Mouse (Mus musculus) urinary bladder, postnatal 4 days (tissue): Measurements from ENCODE around the gene Otud7b.

Experiments
- DNase-seq, 2 experiments: peaks; one replicate each; pipeline ENCODE4 v3.0.0; 2021 to 2022; ENCODE audit warnings: low spot score in 2 of 2

Gene Otud7b

GRCm38 (mm10) chr3:96104261-96105065 is at the start of gene Otud7b:
Otud7b (plus strand) TSS chr3:96104527.
- peak; percentile 78 to 82 for DNase-seq

GRCm38 (mm10) chr3:96055294-96055693 is 49.0 kb upstream of the Otud7b start:
- DNase-seq, result no peak

GRCm38 (mm10) chr3:96056031-96056430 is 48.3 kb upstream of the Otud7b start:
- no peak for DNase-seq

GRCm38 (mm10) chr3:96057747-96058204 is 46.6 kb upstream of the Otud7b start:
- peak; percentile 78 to 83 for DNase-seq

- peak; percentile 44 to 67 for DNase-seq
These were observed 46.0 kb upstream of the Otud7b start, which contains the start of gene Vps45 for GRCm38 (mm10) chr3:96058231-96058896. Vps45 (minus strand) TSS chr3:96058466.

GRCm38 (mm10) chr3:96060146-96060545 is 44.2 kb upstream of the Otud7b start:
- DNase-seq, result no peak

- no peak for DNase-seq
These were observed 41.0 kb upstream of the Otud7b start for GRCm38 (mm10) chr3:96063299-96063698.

GRCm38 (mm10) chr3:96064217-96064616 is 40.1 kb upstream of the Otud7b start:
- DNase-seq, result no peak

GRCm38 (mm10) chr3:96065147-96065546 is 39.2 kb upstream of the Otud7b start:
- no peak for DNase-seq

GRCm38 (mm10) chr3:96065754-96066375 is 38.5 kb upstream of the Otud7b start:
- no peak for DNase-seq

- no peak for DNase-seq
These were observed 37.6 kb upstream of the Otud7b start for GRCm38 (mm10) chr3:96066741-96067140.

GRCm38 (mm10) chr3:96069046-96069445 is 35.3 kb upstream of the Otud7b start:
- no peak for DNase-seq

GRCm38 (mm10) chr3:96069542-96069941 is 34.8 kb upstream of the Otud7b start:
- DNase-seq, result no peak

- DNase-seq, result no peak
These were observed 34.1 kb upstream of the Otud7b start for GRCm38 (mm10) chr3:96070241-96070640.

- DNase-seq, result no peak
These were observed 31.3 kb upstream of the Otud7b start for GRCm38 (mm10) chr3:96072921-96073486.

GRCm38 (mm10) chr3:96078066-96078465 is 26.3 kb upstream of the Otud7b start:
- DNase-seq, result no peak

- DNase-seq, result no peak
These were observed 25.6 kb upstream of the Otud7b start for GRCm38 (mm10) chr3:96078711-96079110.

- no peak for DNase-seq
These were observed 23.3 kb upstream of the Otud7b start for GRCm38 (mm10) chr3:96081006-96081405.

- no peak for DNase-seq
These were observed 22.7 kb upstream of the Otud7b start for GRCm38 (mm10) chr3:96081650-96082049.

GRCm38 (mm10) chr3:96082100-96082499 is 22.2 kb upstream of the Otud7b start:
- DNase-seq, result no peak

GRCm38 (mm10) chr3:96082714-96083508 is 21.4 kb upstream of the Otud7b start:
- no peak for DNase-seq
